Mouse (Mus musculus) cerebral cortex, adult 2 months (tissue): Measurements from ENCODE around the gene Tas2r119.

Source experiments
- WGBS: fragments of 180-500 bp; shearing (Covaris S2); methylation state at CpG from one replicate; pipeline ENCODE4 v1.1.7; 2018; 5-methylcytosine and 5-hydroxymethylcytosine counted together

The Tas2r119 gene

DNA sequence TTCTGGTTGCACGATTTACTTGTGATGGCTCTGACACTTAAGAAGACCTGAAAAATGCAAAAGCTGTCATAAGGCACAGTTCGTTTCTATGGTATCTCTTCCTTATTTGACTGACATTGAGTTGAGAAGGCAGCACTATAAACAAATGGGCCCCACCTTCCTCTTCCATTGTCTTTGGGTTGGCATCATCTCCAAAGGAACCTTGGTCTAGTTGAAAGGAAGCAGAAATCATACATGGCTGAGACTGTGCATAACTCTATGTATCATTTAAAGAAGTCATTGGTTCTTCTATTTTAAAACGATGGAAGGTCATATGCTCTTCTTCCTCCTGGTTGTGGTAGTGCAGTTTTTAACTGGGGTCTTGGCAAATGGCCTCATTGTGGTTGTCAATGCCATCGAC, at the start of gene Tas2r119:
TSS of gene Tas2r119 (plus strand) at position 301 of the 400 bp plus-strand sequence.
- 89% methylated on average over 4 of the region's 4 CpGs for WGBS

GRCm38 (mm10) chr15:32132315-32132714, 44.8 kb upstream of the Tas2r119 start:
- 87% methylated on average over 7 of the region's 7 CpGs for WGBS

- 72% methylated on average over 3 of the region's 3 CpGs for WGBS
Measured at GRCm38 (mm10) chr15:32144269-32144668, 32.8 kb upstream of the Tas2r119 start.

GRCm38 (mm10) chr15:32153404-32153803, 23.7 kb upstream of the Tas2r119 start:
- WGBS = 93% methylated on average over 2 of the region's 2 CpGs

- WGBS = 82% methylated on average over 11 of the region's 11 CpGs
Measured at GRCm38 (mm10) chr15:32153857-32154449, 23.1 kb upstream of the Tas2r119 start.

- 70% methylated on average over 5 of the region's 5 CpGs for WGBS
Measured at GRCm38 (mm10) chr15:32156126-32156525, 21.0 kb upstream of the Tas2r119 start.

DNA sequence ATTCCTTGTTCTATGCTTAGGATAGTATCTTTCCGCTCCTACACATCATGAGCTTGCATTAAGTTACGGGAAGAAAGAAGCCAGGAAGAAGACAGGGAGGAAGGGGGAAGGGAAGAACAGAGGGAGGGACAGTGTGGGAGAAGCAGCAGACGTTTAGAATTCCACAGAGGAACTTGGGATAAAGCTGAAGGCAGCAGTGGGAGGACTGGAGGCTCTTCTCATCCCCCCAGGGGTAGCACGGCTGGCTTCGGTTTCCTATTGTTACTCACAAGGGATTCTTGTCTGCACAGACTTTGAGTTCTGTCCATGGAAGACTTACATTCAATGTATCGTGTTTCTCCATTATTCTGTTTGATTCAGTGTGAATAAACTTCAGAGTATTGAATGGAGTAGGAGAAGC, 5.3 kb upstream of the Tas2r119 start:
- 23% methylated on average over 6 of the region's 6 CpGs for WGBS

- WGBS = 56% methylated on average over 9 of the region's 9 CpGs
Measured at GRCm38 (mm10) chr15:32172175-32172987, 4.7 kb upstream of the Tas2r119 start.

- WGBS = 73% methylated on average over 2 of the region's 2 CpGs
Measured at GRCm38 (mm10) chr15:32172988-32173329, 4.1 kb upstream of the Tas2r119 start.

GRCm38 (mm10) chr15:32180010-32180725, 3.1 kb downstream of the Tas2r119 start:
- WGBS = 30% methylated on average over 1 of the region's 1 CpGs

DNA sequence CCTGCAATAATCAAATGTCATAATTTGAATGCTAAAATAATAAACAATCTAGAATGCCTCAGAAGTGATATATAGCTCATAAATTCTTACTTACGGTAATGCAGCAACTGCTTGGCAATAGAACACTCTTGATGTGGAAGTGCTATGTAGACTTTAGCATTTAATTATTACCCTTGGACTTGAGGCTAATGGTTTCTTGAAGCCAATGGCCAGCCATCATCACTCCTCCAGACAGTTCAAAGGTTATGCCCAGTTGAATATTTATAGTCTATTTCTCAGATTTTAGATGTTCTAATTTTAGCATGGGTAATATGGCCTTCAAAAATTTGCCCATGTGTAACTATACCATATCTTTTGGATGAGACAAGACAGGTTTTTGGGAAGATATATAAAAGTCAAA, 4.9 kb downstream of the Tas2r119 start:
- 96% methylated on average over 1 of the region's 1 CpGs for WGBS

GRCm38 (mm10) chr15:32189879-32190278, 12.8 kb downstream of the Tas2r119 start:
- 64% methylated on average over 3 of the region's 3 CpGs for WGBS

DNA sequence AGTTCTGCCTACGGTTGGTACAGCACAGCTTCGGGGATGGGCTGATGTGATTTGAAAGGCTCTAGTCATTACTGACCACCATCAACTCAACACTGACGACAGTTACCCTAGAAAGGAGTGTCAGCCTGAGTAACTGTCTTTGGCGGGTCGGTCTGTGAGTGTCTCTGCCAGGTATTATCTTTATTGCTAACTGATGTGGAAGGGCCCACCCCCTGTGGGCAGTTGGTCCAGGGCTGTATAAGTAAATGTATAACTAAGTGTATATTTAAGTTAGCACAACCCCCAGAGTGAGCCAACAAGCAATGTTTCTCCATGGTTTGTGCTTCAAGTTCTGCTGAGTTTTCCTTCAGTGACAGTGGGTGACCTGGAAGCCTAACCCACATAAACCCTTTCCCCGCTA, 13.3 kb downstream of the Tas2r119 start:
- WGBS = 96% methylated on average over 6 of the region's 6 CpGs

- WGBS = 76% methylated on average over 1 of the region's 1 CpGs
Measured at GRCm38 (mm10) chr15:32192948-32193347, 15.9 kb downstream of the Tas2r119 start.

- 87% methylated on average over 9 of the region's 9 CpGs for WGBS
Measured at GRCm38 (mm10) chr15:32198076-32198475, 21.0 kb downstream of the Tas2r119 start.

- 90% methylated on average over 5 of the region's 5 CpGs for WGBS
Measured at GRCm38 (mm10) chr15:32198561-32198960, 21.5 kb downstream of the Tas2r119 start.

DNA sequence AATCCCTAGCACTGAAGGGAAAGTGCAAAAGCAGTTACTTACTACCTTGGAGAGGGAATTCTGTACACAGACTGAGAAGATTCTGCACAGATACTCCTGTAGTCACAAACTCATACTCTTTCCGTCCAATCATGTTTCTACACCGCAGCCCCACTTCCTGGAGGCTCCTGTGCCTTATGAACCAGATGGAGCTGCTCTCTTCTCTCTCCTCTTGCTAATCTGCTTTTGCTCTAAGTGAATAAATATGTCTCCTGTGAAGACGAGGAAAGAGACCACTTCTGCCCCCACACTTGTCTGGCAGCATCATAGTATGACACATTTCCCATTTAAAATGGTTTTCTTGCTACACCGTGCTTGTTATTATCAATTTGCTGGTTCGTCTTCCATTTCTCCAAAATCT, 26.2 kb downstream of the Tas2r119 start:
- 60% methylated on average over 5 of the region's 5 CpGs for WGBS

GRCm38 (mm10) chr15:32204908-32205307, 27.8 kb downstream of the Tas2r119 start:
- WGBS = 46% methylated on average over 10 of the region's 10 CpGs

DNA sequence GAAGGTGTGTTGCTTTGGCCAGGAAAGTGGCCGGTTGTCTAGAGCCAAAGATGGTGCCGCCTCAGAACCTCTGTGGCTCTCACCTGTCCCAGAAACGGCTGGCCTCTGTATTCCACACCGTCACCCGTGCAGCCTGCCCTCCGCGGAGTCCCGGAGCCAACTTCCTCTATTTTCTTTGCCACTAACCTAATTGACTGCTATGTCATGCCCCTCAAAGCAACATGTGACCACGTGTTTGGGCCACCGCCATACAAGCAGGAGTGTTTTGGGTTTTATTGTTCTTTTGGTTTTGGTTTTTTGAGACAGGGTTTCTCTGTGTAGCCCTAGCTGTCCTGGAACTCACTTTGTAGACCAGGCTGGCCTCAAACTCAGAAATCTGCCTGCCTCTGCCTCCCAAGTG, 37.6 kb downstream of the Tas2r119 start:
- WGBS = 92% methylated on average over 10 of the region's 10 CpGs

GRCm38 (mm10) chr15:32223028-32223427, 45.9 kb downstream of the Tas2r119 start:
- WGBS = 91% methylated on average over 7 of the region's 7 CpGs

DNA sequence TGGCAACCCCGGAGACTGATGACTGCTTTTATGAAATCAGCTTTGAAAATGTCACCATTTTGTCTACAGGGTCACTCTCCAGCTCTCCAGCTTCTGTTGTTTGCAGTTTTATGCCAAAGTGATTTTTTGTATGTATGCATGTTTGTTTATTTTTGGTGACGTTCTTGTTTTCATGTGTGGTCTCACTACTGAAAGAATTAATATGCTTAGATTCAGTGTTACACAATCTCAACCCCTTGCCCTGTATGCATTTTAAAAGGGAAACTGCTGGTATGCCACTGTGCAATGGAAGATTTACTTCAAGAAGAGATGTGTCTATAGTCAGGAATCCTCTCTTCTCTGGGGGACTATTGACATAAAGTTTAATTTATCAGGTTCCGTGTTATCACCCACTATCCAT, 48.3 kb downstream of the Tas2r119 start:
- 92% methylated on average over 3 of the region's 3 CpGs for WGBS

GRCm38 (mm10) chr15:32226381-32226780, 49.3 kb downstream of the Tas2r119 start:
- 84% methylated on average over 6 of the region's 6 CpGs for WGBS
